Mouse (Mus musculus): ENCODE results near the gene Chrna1. TPM values are rescaled to one million over a fixed set of nuclear protein-coding genes. Genes with fewer than 3 reads are reported as not detected.

The Chrna1 gene
- total and polyA plus RNA-seq, 3 experiments: 0.11 TPM; not detected in 2

DNA sequence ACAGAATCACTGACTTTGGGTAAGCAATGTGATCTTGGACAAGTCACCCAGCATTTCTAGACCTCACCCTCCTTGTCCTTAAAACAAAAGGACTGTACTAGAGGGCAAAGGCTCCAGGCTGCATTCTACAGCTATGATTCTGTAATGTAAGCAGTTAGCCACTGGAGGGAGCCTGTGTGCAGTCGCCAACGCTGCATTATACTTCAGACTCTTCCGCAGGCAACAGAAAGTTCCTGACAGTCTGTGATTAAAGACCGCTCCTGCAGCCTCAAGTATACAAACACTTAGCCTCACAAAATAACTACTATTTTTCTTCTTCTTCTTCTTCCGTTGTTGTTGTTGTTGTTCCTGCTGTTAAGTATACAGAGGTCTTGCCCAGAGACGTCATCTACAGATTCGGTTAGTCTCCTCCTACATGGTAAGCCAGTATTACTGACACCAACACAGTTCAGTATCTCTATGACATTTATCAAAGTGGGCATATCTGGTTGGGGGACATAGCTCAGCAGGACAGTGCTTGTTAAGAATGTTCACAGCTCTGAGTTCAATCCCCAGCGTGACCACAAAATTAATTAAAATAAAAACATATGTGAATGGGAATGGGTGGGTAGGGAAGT is 13.0 kb downstream of the Chrna1 start:
- Histone ChIP-seq H3K4me3 (ENCODE audit: low read depth, low read length) (no peak overlapping the region), H3K27me3 (ENCODE audit: insufficient read depth, low read length) (peaks cover 8% of the 10 kb centered on the region), H3K9me3 (replicated peaks) (no peaks in the 10 kb centered on the region), H3K36me3 (replicated peaks) (no peaks in the 10 kb centered on the region), H3K4me1 (ENCODE audit: insufficient read depth, low read depth, low read length) (no peaks in the 10 kb centered on the region)
- TF ChIP-seq CTCF (IDR thresholded peaks at IDR 0.05; ENCODE audit: low read depth, low read length): peak; percentile 46; the same call in 1 of the 2 replicates
- TF ChIP-seq TAL1 (conservative IDR thresholded peaks at IDR 0.05; ENCODE audit: low read depth, low read length): no peak
- DNase-seq (ENCODE audit: low spot score): no peak
- ATAC-seq (ENCODE audit: extremely low read depth, insufficient number of reproducible peaks, low FRiP score, poor library complexity, severe bottlenecking): no peak

DNA sequence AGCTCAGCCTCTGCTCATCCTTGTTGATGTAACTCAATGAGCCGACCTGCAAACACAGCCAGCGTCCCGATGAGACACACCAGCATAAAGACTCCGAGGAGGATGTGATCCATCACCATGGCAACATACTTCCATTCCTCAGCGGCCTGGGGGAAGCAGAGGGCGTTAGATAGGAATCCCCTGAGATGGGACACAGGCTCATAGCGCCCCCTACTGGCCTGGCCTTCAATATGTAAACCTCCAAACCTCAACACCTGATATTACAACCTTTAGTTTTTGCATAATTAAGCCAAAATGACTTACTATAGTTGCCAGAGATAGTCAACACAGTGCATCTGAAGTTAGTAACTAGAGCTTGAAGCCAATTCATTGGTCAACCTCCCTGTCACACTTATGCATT is 14.0 kb downstream of the Chrna1 start:
- H3K27me3 ChIP-seq (ENCODE audit: insufficient read depth, low read length): peaks cover 8% of the 10 kb centered on the region
- no peaks in the 10 kb centered on the region for H3K9me3 ChIP-seq (replicated peaks)
- no peaks in the 10 kb centered on the region for H3K36me3 ChIP-seq (replicated peaks)
- peaks cover 6% of the 10 kb centered on the region; the same call in 1 of the 2 replicates for H3K4me1 ChIP-seq (ENCODE audit: insufficient read depth, low read depth, low read length)
- no peak for DNase-seq (ENCODE audit: low spot score)
- no peak for ATAC-seq (ENCODE audit: extremely low read depth, insufficient number of reproducible peaks, low FRiP score, poor library complexity, severe bottlenecking)
- no peak overlapping the region for H3K4me3 ChIP-seq (ENCODE audit: low read depth, low read length)
- TF ChIP-seq GATA2 (IDR thresholded peaks at IDR 0.05; ENCODE audit: borderline replicate concordance, low read depth, low read length): no peak
- no peak for TF ChIP-seq POLR2AphosphoS5 (IDR thresholded peaks at IDR 0.05; ENCODE audit: insufficient replicate concordance, low read depth, low read length)
- TF ChIP-seq GATA1 (IDR thresholded peaks at IDR 0.05; ENCODE audit: borderline replicate concordance, low read length): no peak
- TF ChIP-seq CTCF (IDR thresholded peaks at IDR 0.05; ENCODE audit: low read depth, low read length): no peak

DNA sequence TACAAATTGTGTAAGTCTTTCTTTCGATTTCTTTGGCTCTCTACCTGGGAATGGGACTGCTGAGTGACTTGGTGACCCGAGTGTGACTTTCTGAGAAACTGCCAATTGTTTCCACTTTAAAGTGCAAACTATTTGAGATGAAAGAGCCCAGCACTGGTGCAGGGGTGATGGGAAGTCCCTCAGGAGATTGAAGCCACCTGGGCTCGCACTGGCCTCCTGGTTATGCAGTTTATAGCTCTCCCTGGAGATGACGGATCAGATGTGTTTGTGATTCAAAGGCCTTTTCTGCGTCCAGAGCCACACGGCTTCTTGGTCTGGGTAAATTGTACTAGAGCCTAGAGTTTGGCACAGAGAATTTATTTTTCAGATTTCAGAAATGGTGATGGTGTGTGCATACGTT is 16.4 kb downstream of the Chrna1 start:
- peaks cover 9% of the 10 kb centered on the region for H3K27me3 ChIP-seq (ENCODE audit: insufficient read depth, low read length)
- no peak overlapping the region for H3K4me3 ChIP-seq (ENCODE audit: low read depth, low read length)

DNA sequence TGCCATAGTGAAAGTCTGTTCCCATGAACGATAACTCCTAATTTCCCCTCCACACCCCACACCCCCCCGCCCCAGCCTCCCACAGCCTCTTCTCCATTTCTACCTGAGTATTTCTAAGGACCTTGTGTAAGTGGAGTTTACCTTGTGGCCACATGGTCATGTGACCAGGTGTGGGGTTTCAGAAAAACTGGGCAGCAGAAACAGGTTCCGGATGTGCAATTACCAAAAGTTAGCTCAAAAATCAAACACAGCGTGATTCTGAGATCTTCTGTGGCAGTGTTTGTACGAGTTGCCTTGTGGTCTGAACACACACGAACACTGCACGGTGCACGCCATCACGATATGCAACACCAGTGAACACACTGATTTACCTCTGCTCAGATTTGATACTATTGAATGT is 17.5 kb downstream of the Chrna1 start:
- peaks cover 12% of the 10 kb centered on the region for H3K27me3 ChIP-seq (ENCODE audit: insufficient read depth, low read length)
- H3K4me1 ChIP-seq (ENCODE audit: insufficient read depth, low read depth, low read length): peaks cover 6% of the 10 kb centered on the region; the same call in 1 of the 2 replicates
- DNase-seq (ENCODE audit: low spot score): no peak
- TF ChIP-seq TAL1 (conservative IDR thresholded peaks at IDR 0.05; ENCODE audit: low read depth, low read length) (no peak), GATA2 (IDR thresholded peaks at IDR 0.05; ENCODE audit: borderline replicate concordance, low read depth, low read length) (no peak), CTCF (IDR thresholded peaks at IDR 0.05; ENCODE audit: low read depth, low read length) (no peak), GATA1 (IDR thresholded peaks at IDR 0.05; ENCODE audit: borderline replicate concordance, low read length) (no peak), POLR2AphosphoS5 (IDR thresholded peaks at IDR 0.05; ENCODE audit: insufficient replicate concordance, low read depth, low read length) (no peak)
- H3K36me3 ChIP-seq (replicated peaks): no peaks in the 10 kb centered on the region
- no peaks in the 10 kb centered on the region for H3K9me3 ChIP-seq (replicated peaks)
- H3K4me3 ChIP-seq (ENCODE audit: low read depth, low read length): no peak overlapping the region
- ATAC-seq (ENCODE audit: extremely low read depth, insufficient number of reproducible peaks, low FRiP score, poor library complexity, severe bottlenecking): no peak

More for the DNA sequence above, 16.4 kb downstream of the Chrna1 start:
- no peaks in the 10 kb centered on the region for H3K9me3 ChIP-seq (replicated peaks)
- no peaks in the 10 kb centered on the region for H3K36me3 ChIP-seq (replicated peaks)
- peaks cover 6% of the 10 kb centered on the region; the same call in 1 of the 2 replicates for H3K4me1 ChIP-seq (ENCODE audit: insufficient read depth, low read depth, low read length)
- DNase-seq (ENCODE audit: low spot score): no peak
- no peak for ATAC-seq (ENCODE audit: extremely low read depth, insufficient number of reproducible peaks, low FRiP score, poor library complexity, severe bottlenecking)
- TF ChIP-seq GATA2 (IDR thresholded peaks at IDR 0.05; ENCODE audit: borderline replicate concordance, low read depth, low read length) (no peak), CTCF (IDR thresholded peaks at IDR 0.05; ENCODE audit: low read depth, low read length) (no peak)

DNA sequence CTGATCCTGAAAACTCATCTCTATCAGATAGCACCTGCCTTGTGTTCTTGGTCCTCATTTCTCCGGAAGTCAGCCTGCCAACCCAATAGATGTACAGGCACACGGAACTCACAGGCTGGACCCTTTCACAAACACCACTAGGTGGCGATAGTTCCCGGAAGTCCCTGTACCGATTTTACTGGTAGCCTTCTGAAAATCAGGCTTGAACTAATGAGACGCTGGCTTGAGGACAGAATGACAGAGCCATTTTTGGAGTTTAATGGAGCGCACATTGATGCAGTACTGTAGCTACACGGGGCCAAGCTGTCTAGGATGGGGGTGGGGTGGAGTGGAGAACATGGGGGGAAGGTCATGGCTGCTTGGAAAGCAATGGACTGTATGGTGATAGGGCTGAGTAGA is 18.5 kb downstream of the Chrna1 start:
- H3K4me1 ChIP-seq (ENCODE audit: insufficient read depth, low read depth, low read length): peaks cover 6% of the 10 kb centered on the region; the same call in 1 of the 2 replicates
- ATAC-seq (ENCODE audit: extremely low read depth, insufficient number of reproducible peaks, low FRiP score, poor library complexity, severe bottlenecking) (no peak), DNase-seq (ENCODE audit: low spot score) (no peak)
- H3K9me3 ChIP-seq (replicated peaks): no peaks in the 10 kb centered on the region
- no peak overlapping the region for H3K4me3 ChIP-seq (ENCODE audit: low read depth, low read length)
- no peak for TF ChIP-seq TAL1 (conservative IDR thresholded peaks at IDR 0.05; ENCODE audit: low read depth, low read length)
- TF ChIP-seq GATA1 (IDR thresholded peaks at IDR 0.05; ENCODE audit: borderline replicate concordance, low read length): no peak
- TF ChIP-seq GATA2 (IDR thresholded peaks at IDR 0.05; ENCODE audit: borderline replicate concordance, low read depth, low read length): no peak
- no peak for TF ChIP-seq POLR2AphosphoS5 (IDR thresholded peaks at IDR 0.05; ENCODE audit: insufficient replicate concordance, low read depth, low read length)
- peak; percentile 25 for TF ChIP-seq CTCF (IDR thresholded peaks at IDR 0.05; ENCODE audit: low read depth, low read length)
- H3K36me3 ChIP-seq (replicated peaks): no peaks in the 10 kb centered on the region
- peaks cover 12% of the 10 kb centered on the region for H3K27me3 ChIP-seq (ENCODE audit: insufficient read depth, low read length)

DNA sequence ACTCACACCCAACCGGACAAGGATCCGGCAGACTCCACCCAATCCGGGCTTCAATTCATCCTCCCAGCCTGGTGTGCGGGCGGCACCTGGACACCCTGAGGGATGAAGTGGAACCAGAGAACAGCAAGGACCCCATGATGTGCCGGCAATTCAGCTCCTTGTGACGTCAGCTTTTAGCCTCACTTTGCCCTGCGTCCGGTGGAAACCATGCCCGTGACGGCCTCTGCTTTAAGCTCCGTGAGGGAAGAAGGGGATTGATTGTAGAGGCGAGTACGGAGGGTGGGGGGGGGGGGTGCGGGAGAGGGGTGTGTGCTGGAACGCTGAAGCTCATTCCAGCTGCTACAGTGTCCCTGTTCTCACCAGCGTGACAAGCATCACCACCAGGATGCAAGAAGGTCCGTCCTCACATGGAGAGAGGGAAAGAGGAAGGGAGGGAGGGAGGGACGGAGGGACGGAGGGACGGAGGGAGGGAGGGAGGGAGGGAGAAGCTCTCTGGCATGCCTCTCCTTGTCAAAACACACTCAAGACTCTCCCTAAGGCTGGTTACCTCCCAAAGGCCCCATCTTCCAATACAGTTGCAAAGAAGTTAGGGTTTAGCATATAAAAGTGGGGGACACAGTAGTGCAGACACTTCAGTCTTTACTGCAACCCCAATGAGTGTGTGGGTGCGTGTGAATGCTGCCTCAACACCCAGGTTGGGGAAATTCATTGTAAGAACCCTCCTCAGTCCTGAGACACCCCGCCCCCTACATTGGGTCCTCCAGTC is 19.1 kb downstream of the Chrna1 start:
- Histone ChIP-seq H3K36me3 (replicated peaks) (no peaks in the 10 kb centered on the region), H3K9me3 (replicated peaks) (no peaks in the 10 kb centered on the region), H3K27me3 (ENCODE audit: insufficient read depth, low read length) (peaks cover 12% of the 10 kb centered on the region), H3K4me3 (ENCODE audit: low read depth, low read length) (no peak overlapping the region), H3K4me1 (ENCODE audit: insufficient read depth, low read depth, low read length) (peaks cover 6% of the 10 kb centered on the region; the same call in 1 of the 2 replicates)
- DNase-seq (ENCODE audit: low spot score) (no peak), ATAC-seq (ENCODE audit: extremely low read depth, insufficient number of reproducible peaks, low FRiP score, poor library complexity, severe bottlenecking) (no peak)
- TF ChIP-seq CTCF (IDR thresholded peaks at IDR 0.05; ENCODE audit: low read depth, low read length) (no peak), GATA2 (IDR thresholded peaks at IDR 0.05; ENCODE audit: borderline replicate concordance, low read depth, low read length) (no peak), TAL1 (conservative IDR thresholded peaks at IDR 0.05; ENCODE audit: low read depth, low read length) (no peak), POLR2AphosphoS5 (IDR thresholded peaks at IDR 0.05; ENCODE audit: insufficient replicate concordance, low read depth, low read length) (no peak), GATA1 (IDR thresholded peaks at IDR 0.05; ENCODE audit: borderline replicate concordance, low read length) (no peak)
